Mouse (Mus musculus) kidney, postnatal 10 days (tissue): ENCODE data around the gene Kxd1.
A peak's percentile ranks its signal among the peaks of the same experiment; 100 is the strongest.

ENCODE experiments used
- DNase-seq: peaks from one replicate; pipeline ENCODE4 v3.0.0; 2021; ENCODE audit warnings: mixed read lengths

Kxd1 gene

GRCm38 (mm10) chr8:70546412-70546811 lies 18.7 kb upstream of the Kxd1 start:
- no peak for DNase-seq

GRCm38 (mm10) chr8:70544200-70544687 lies 16.5 kb upstream of the Kxd1 start:
- peak; percentile 45 for DNase-seq

- DNase-seq, result no peak
Observed at GRCm38 (mm10) chr8:70541081-70541480, 13.3 kb upstream of the Kxd1 start.

GRCm38 (mm10) chr8:70540507-70541071 lies 12.8 kb upstream of the Kxd1 start:
- DNase-seq, result peak; percentile 63

GRCm38 (mm10) chr8:70540013-70540506 lies 12.3 kb upstream of the Kxd1 start:
- DNase-seq, result no peak

GRCm38 (mm10) chr8:70539077-70539813 lies 11.5 kb upstream of the Kxd1 start, which contains the start of gene Ell:
Gene Ell, plus strand, starts transcription at chr8:70539457.
- DNase-seq, result peak; percentile 100

GRCm38 (mm10) chr8:70538633-70539076 lies 10.9 kb upstream of the Kxd1 start:
- peak; percentile 100 for DNase-seq

GRCm38 (mm10) chr8:70538024-70538579 lies 10.3 kb upstream of the Kxd1 start:
- peak; percentile 80 for DNase-seq

- no peak for DNase-seq
Observed at GRCm38 (mm10) chr8:70535701-70536100, 7.9 kb upstream of the Kxd1 start.

GRCm38 (mm10) chr8:70535221-70535620 lies 7.5 kb upstream of the Kxd1 start:
- DNase-seq, result no peak

GRCm38 (mm10) chr8:70534281-70534680 lies 6.5 kb upstream of the Kxd1 start:
- DNase-seq, result no peak

GRCm38 (mm10) chr8:70530314-70530713 lies 2.6 kb upstream of the Kxd1 start:
- DNase-seq, result peak; percentile 37

GRCm38 (mm10) chr8:70529741-70530161 lies 2.0 kb upstream of the Kxd1 start:
- DNase-seq, result no peak

- DNase-seq, result no peak
Observed at GRCm38 (mm10) chr8:70529299-70529698, 1.5 kb upstream of the Kxd1 start.

- DNase-seq, result no peak
Observed at GRCm38 (mm10) chr8:70528182-70528797, 534 bp upstream of the Kxd1 start.

GRCm38 (mm10) chr8:70527111-70527511 lies 645 bp downstream of the Kxd1 start:
- DNase-seq, result no peak

GRCm38 (mm10) chr8:70522592-70523403 lies 5.0 kb downstream of the Kxd1 start:
- peak; percentile 97 for DNase-seq

- no peak for DNase-seq
Observed at GRCm38 (mm10) chr8:70519606-70520005, 8.2 kb downstream of the Kxd1 start.

GRCm38 (mm10) chr8:70519043-70519442 lies 8.7 kb downstream of the Kxd1 start:
- no peak for DNase-seq

GRCm38 (mm10) chr8:70517940-70518643 lies 9.7 kb downstream of the Kxd1 start:
- no peak for DNase-seq

- DNase-seq, result no peak
Observed at GRCm38 (mm10) chr8:70513441-70513840, 14.3 kb downstream of the Kxd1 start.
